Mouse (Mus musculus): ENCODE data around the gene Psme4. TPM values are rescaled to one million over a fixed set of nuclear protein-coding genes. Genes with fewer than 3 reads are reported as not detected.
"Not testable (repeated sequence)": the region's sequence is repeated elsewhere in the genome, so short reads cannot be mapped to it uniquely, and the experiment has no call there.

Psme4 gene
- 10 to 100 TPM; 39.0 to 49.8 TPM for total RNA-seq (2021)
- long read RNA-seq, experiment 1, full-length matches to known transcripts = 2 of 7 reads
- long read RNA-seq, experiment 1, partial matches to known transcripts = 4 of 7 reads
- long read RNA-seq, experiment 1, other reads (novel, unspliced or antisense) = 1 of 7 reads
- long read RNA-seq, experiment 2, full-length matches to known transcripts = 2 of 7 reads
- long read RNA-seq, experiment 2, partial matches to known transcripts = 4 of 7 reads
- long read RNA-seq, experiment 2, other reads (novel, unspliced or antisense) = 1 of 7 reads

GRCm38 (mm10) chr11:30771267-30771903 lies at the start of gene Psme4:
Gene Psme4, plus strand, starts transcription at chr11:30771726.
- Histone ChIP-seq H3K4me3 (peak within 1 kb of the TSS; percentile 96), H3K27ac (peak within 1 kb of the TSS; percentile 88)
- no peak for TF ChIP-seq CTCF (conservative IDR thresholded peaks at IDR 0.05)
- peak; percentile 93 to 94 for DNase-seq (ENCODE audit: low spot score in 2 of 2)

GRCm38 (mm10) chr11:30723438-30723837 lies 48.1 kb upstream of the Psme4 start:
- no peak for DNase-seq (ENCODE audit: low spot score in 2 of 2)
- TF ChIP-seq CTCF (conservative IDR thresholded peaks at IDR 0.05) = no peak
- no peak overlapping the region for H3K4me3 ChIP-seq
- no peak overlapping the region for H3K27ac ChIP-seq

GRCm38 (mm10) chr11:30730721-30731120 lies 40.8 kb upstream of the Psme4 start:
- no peak for TF ChIP-seq CTCF (conservative IDR thresholded peaks at IDR 0.05)
- no peak for DNase-seq (ENCODE audit: low spot score in 2 of 2)
- no peak overlapping the region for H3K4me3 ChIP-seq
- H3K27ac ChIP-seq = no peak overlapping the region

- DNase-seq (ENCODE audit: low spot score in 2 of 2) = peak; percentile 8 to 13
- Histone ChIP-seq H3K4me3 (no peak overlapping the region), H3K27ac (peak overlapping the region; percentile 76; the same call in 1 of the 2 replicates)
- TF ChIP-seq CTCF (conservative IDR thresholded peaks at IDR 0.05) = no peak
Observed at GRCm38 (mm10) chr11:30733376-30733775, 38.1 kb upstream of the Psme4 start.

- TF ChIP-seq CTCF (conservative IDR thresholded peaks at IDR 0.05) = no peak
- Histone ChIP-seq H3K27ac (no peak overlapping the region), H3K4me3 (no peak overlapping the region)
- no peak for DNase-seq (ENCODE audit: low spot score in 2 of 2)
Observed at GRCm38 (mm10) chr11:30743991-30744390, 27.5 kb upstream of the Psme4 start.

- no peak for TF ChIP-seq CTCF (conservative IDR thresholded peaks at IDR 0.05)
- DNase-seq (ENCODE audit: low spot score in 2 of 2) = no peak
- H3K27ac ChIP-seq = no peak overlapping the region
- no peak overlapping the region for H3K4me3 ChIP-seq
Observed at GRCm38 (mm10) chr11:30748938-30749337, 22.6 kb upstream of the Psme4 start.

GRCm38 (mm10) chr11:30749587-30749986 lies 21.9 kb upstream of the Psme4 start:
- H3K27ac ChIP-seq = no peak overlapping the region
- DNase-seq (ENCODE audit: low spot score in 2 of 2) = no peak
- TF ChIP-seq CTCF (conservative IDR thresholded peaks at IDR 0.05) = no peak

GRCm38 (mm10) chr11:30750039-30750823 lies 21.3 kb upstream of the Psme4 start:
- Histone ChIP-seq H3K27ac (no peak overlapping the region), H3K4me3 (no peak overlapping the region)
- no peak for DNase-seq (ENCODE audit: low spot score in 2 of 2)
- no peak for TF ChIP-seq CTCF (conservative IDR thresholded peaks at IDR 0.05)

More at GRCm38 (mm10) chr11:30749587-30749986, 21.9 kb upstream of the Psme4 start:
- H3K4me3 ChIP-seq = no peak overlapping the region

- H3K27ac ChIP-seq = no peak overlapping the region
- TF ChIP-seq CTCF (conservative IDR thresholded peaks at IDR 0.05) = no peak
- no peak for DNase-seq (ENCODE audit: low spot score in 2 of 2)
Observed at GRCm38 (mm10) chr11:30752956-30753355, 18.6 kb upstream of the Psme4 start.

GRCm38 (mm10) chr11:30754486-30754854 lies 17.1 kb upstream of the Psme4 start:
- peak overlapping the region; percentile 78; the same call in 1 of the 2 replicates for H3K27ac ChIP-seq
- not testable (repeated sequence) for DNase-seq (ENCODE audit: low spot score in 2 of 2)
- H3K4me3 ChIP-seq = peak overlapping the region; percentile 65

More at GRCm38 (mm10) chr11:30752956-30753355, 18.6 kb upstream of the Psme4 start:
- no peak overlapping the region for H3K4me3 ChIP-seq

- H3K27ac ChIP-seq = peak overlapping the region; percentile 78
- peak overlapping the region; percentile 65 for H3K4me3 ChIP-seq
- TF ChIP-seq CTCF (conservative IDR thresholded peaks at IDR 0.05) = no peak
- no peak for DNase-seq (ENCODE audit: low spot score in 2 of 2)
Observed at GRCm38 (mm10) chr11:30754855-30755530, 16.5 kb upstream of the Psme4 start.

GRCm38 (mm10) chr11:30761381-30761780 lies 10.1 kb upstream of the Psme4 start:
- TF ChIP-seq CTCF (conservative IDR thresholded peaks at IDR 0.05) = no peak
- no peak for DNase-seq (ENCODE audit: low spot score in 2 of 2)
- H3K27ac ChIP-seq = no peak overlapping the region
- H3K4me3 ChIP-seq = no peak overlapping the region

GRCm38 (mm10) chr11:30761891-30762290 lies 9.6 kb upstream of the Psme4 start:
- no peak for TF ChIP-seq CTCF (conservative IDR thresholded peaks at IDR 0.05)

More at GRCm38 (mm10) chr11:30761891-30762290, 9.6 kb upstream of the Psme4 start:
- DNase-seq (ENCODE audit: low spot score in 2 of 2) = no peak
- Histone ChIP-seq H3K4me3 (no peak overlapping the region), H3K27ac (no peak overlapping the region)
